Mouse (Mus musculus) retina, postnatal 7 days (tissue): ENCODE measurements at regions not wholly inside any gene's neighbourhood (a gene's known extent, or its start where the extent isn't known, plus 50 kb on each side); places are given as distances from the start of the nearest gene placed in this dataset.
A peak's percentile ranks its signal among the peaks of the same experiment; 100 is the strongest.
"Not testable (repeated sequence)": the region's sequence is repeated elsewhere in the genome, so short reads cannot be mapped to it uniquely, and the experiment has no call there.

Source experiments
- DNase-seq: peaks from one replicate; pipeline ENCODE4 v3.0.0-alpha.2; 2012; ENCODE audit warnings: low read depth, low spot score

DNA sequence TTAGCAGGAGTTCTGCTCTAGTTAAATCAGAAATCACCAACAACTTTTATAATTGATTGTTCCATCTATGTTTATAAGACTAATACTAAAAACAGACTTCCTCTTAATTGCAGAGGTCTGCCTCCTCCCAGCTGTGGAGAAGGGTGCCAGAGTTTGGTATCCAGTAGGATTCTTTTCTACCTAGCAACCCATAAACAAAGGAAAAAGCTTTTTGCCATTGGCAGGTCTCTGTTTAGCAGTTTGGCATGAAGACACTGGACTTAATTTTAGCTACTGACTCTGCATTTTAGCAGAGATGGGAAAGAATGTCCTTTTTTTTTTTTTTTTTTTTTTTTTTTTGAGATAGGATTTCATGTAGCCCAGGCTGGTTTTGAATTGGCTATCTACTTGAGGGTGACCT, 1628.4 kb downstream of the A830018L16Rik start:
- DNase-seq, result no peak

DNA sequence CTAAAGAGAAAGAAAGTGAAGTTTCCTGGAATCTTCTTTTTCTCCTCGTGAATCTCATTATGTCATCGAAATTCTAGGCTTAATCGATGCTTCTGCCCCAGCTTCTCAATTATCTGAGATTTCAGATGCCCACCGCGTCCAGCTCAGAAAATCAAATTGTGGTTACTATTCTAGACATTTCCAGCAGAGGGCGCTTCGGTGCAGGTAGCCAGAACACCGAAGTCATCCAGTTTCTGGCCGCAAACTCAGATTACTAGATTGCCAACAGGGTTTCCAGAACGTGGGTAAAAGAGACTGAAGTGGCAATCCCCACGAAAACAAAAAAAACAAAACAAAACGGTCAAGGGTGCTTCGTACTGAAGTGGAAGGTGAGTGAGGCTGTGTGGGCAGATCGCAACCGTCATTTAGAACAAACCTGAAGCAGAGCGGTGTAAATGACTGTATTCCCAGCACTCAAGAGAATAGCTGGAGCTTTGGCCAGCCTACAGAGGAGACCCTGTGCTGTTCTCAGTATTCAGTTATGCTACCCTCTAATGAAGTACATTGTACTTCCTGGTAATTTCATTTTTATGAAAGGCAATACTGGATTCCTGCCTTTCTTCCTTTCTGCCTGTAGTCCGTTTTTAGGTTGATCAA, 1636.4 kb downstream of the A830018L16Rik start:
- DNase-seq, result peak; percentile 32

DNA sequence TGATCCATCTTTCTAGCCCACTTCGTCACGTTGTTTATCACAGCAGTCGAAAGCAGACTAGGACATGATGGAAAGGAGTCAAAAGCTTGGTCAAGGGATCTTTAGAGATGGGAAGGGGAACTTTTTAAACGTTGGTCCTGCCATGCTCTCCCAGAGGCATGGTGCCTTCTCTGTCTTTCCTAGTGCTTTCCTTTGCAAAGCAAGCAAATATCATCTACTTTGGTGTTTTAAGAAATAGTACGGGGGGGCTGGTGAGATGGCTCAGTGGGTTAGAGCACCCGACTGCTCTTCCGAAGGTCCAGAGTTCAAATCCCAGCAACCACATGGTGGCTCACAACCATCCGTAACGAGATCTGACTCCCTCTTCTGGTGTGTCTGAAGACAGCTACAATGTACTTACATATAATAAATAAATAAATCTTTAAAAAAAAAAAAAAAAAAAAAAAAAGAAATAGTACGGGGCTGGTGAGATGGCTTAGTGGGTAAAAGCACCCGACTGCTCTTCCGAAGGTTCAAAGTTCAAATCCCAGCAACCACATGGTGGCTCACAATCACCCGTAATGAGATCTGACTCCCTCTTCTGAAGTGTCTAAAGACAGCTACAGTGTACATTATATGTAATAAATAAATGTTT, 1637.6 kb downstream of the A830018L16Rik start:
- not testable (repeated sequence) for DNase-seq

DNA sequence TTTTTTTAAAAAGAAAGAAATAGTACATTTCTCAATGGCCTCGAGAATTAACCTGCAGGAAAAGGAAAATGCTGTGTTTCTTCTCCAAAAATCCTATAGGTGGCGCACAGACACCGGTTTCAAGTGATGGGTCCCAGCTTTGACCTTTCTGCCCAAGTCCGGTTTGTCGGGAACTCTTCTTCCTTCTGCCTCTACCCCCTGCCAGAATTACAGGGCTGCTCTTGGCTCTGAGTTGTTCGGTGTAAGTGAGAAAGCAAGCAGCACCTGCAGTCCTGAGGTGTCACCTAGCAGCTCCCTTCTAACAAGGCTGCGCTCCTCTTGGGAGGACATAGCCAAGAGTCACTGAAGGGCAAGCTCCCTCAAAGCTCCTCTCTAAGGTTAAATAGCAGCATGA, 1638.2 kb downstream of the A830018L16Rik start:
- peak; percentile 38 for DNase-seq

- DNase-seq, result no peak
Observed at GRCm38 (mm10) chr1:13057741-13058140, 1643.8 kb downstream of the A830018L16Rik start.

- no peak for DNase-seq
Observed at GRCm38 (mm10) chr1:13059616-13060320, 1645.9 kb downstream of the A830018L16Rik start.
